Mouse (Mus musculus): Measurements from ENCODE around the gene Spon1. TPM values are rescaled to one million over a fixed set of nuclear protein-coding genes. Genes with fewer than 3 reads are reported as not detected.

The Spon1 gene
- polyA plus RNA-seq, 1 experiment: 1.8 TPM

GRCm38 (mm10) chr7:113811376-113812158 lies 45.8 kb downstream of the Spon1 start:
- H3K27ac ChIP-seq (ENCODE audit: insufficient read depth, low read length): no peak overlapping the region
- H3K9me3 ChIP-seq (replicated peaks; ENCODE audit: control insufficient read depth, insufficient read depth, low read length, poor library complexity, severe bottlenecking): no peaks in the 10 kb centered on the region
- H3K4me3 ChIP-seq (ENCODE audit: low read depth, low read length): no peak overlapping the region
- no peaks in the 10 kb centered on the region; the same call in 1 of the 2 replicates for H3K36me3 ChIP-seq (ENCODE audit: control insufficient read depth, insufficient read depth, low read length, poor library complexity, severe bottlenecking)
- TF ChIP-seq EP300 (IDR thresholded peaks at IDR 0.05; ENCODE audit: insufficient read depth, low read depth, low read length) (no peak), CTCF (IDR thresholded peaks at IDR 0.05; ENCODE audit: low read depth, low read length) (no peak), POLR2A (IDR thresholded peaks at IDR 0.05; ENCODE audit: insufficient read depth, low read length) (no peak)
- H3K9ac ChIP-seq (ENCODE audit: low read depth, poor library complexity, severe bottlenecking): no peak overlapping the region
- H3K4me1 ChIP-seq (ENCODE audit: control insufficient read depth, insufficient read depth, low read length): no peaks in the 10 kb centered on the region
- no peaks in the 10 kb centered on the region for H3K27me3 ChIP-seq (ENCODE audit: control insufficient read depth, insufficient read depth, low read length, poor library complexity, severe bottlenecking)

- Histone ChIP-seq H3K27me3 (ENCODE audit: control insufficient read depth, insufficient read depth, low read length, poor library complexity, severe bottlenecking) (no peaks in the 10 kb centered on the region), H3K36me3 (ENCODE audit: control insufficient read depth, insufficient read depth, low read length, poor library complexity, severe bottlenecking) (no peaks in the 10 kb centered on the region; the same call in 1 of the 2 replicates), H3K9ac (ENCODE audit: low read depth, poor library complexity, severe bottlenecking) (no peak overlapping the region), H3K4me3 (ENCODE audit: low read depth, low read length) (no peak overlapping the region), H3K4me1 (ENCODE audit: control insufficient read depth, insufficient read depth, low read length) (no peaks in the 10 kb centered on the region), H3K27ac (ENCODE audit: insufficient read depth, low read length) (no peak overlapping the region), H3K9me3 (replicated peaks; ENCODE audit: control insufficient read depth, insufficient read depth, low read length, poor library complexity, severe bottlenecking) (no peaks in the 10 kb centered on the region)
- TF ChIP-seq POLR2A (IDR thresholded peaks at IDR 0.05; ENCODE audit: insufficient read depth, low read length): no peak
- TF ChIP-seq EP300 (IDR thresholded peaks at IDR 0.05; ENCODE audit: insufficient read depth, low read depth, low read length): no peak
- no peak for TF ChIP-seq CTCF (IDR thresholded peaks at IDR 0.05; ENCODE audit: low read depth, low read length)
Measured at GRCm38 (mm10) chr7:113814101-113814779, 48.4 kb downstream of the Spon1 start.

DNA sequence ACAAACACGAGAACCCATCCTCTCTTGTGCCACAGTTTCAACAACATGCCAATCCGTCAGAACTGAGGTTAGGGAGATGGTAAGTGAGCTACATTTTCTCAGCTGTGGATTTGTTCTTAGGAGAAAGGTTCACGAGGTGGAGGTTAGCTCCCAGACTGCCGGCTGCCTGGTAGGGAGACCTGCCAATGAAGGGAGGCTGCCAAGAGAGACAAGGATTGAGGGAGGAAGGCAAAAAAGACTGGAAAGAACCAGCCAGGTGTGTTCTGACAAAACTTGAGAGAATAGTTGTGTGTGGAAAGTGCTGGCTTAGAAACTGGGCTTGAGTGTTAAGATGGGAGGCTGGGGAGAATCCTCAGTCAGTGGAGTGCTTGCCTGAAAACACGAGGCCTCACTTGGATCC lies 49.9 kb downstream of the Spon1 start:
- H3K9me3 ChIP-seq (replicated peaks; ENCODE audit: control insufficient read depth, insufficient read depth, low read length, poor library complexity, severe bottlenecking): no peaks in the 10 kb centered on the region
- H3K36me3 ChIP-seq (ENCODE audit: control insufficient read depth, insufficient read depth, low read length, poor library complexity, severe bottlenecking): no peaks in the 10 kb centered on the region
- H3K4me1 ChIP-seq (ENCODE audit: control insufficient read depth, insufficient read depth, low read length): no peaks in the 10 kb centered on the region
- TF ChIP-seq POLR2A (IDR thresholded peaks at IDR 0.05; ENCODE audit: insufficient read depth, low read length): no peak
- no peak for TF ChIP-seq CTCF (IDR thresholded peaks at IDR 0.05; ENCODE audit: low read depth, low read length)
- no peak for TF ChIP-seq EP300 (IDR thresholded peaks at IDR 0.05; ENCODE audit: insufficient read depth, low read depth, low read length)
- no peaks in the 10 kb centered on the region for H3K27me3 ChIP-seq (ENCODE audit: control insufficient read depth, insufficient read depth, low read length, poor library complexity, severe bottlenecking)
- no peak overlapping the region for H3K4me3 ChIP-seq (ENCODE audit: low read depth, low read length)
- no peak overlapping the region for H3K27ac ChIP-seq (ENCODE audit: insufficient read depth, low read length)
- no peak overlapping the region for H3K9ac ChIP-seq (ENCODE audit: low read depth, poor library complexity, severe bottlenecking)

- no peaks in the 10 kb centered on the region for H3K27me3 ChIP-seq (ENCODE audit: control insufficient read depth, insufficient read depth, low read length, poor library complexity, severe bottlenecking)
- no peak for TF ChIP-seq CTCF (IDR thresholded peaks at IDR 0.05; ENCODE audit: low read depth, low read length)
- no peak for TF ChIP-seq POLR2A (IDR thresholded peaks at IDR 0.05; ENCODE audit: insufficient read depth, low read length)
- no peak for TF ChIP-seq EP300 (IDR thresholded peaks at IDR 0.05; ENCODE audit: insufficient read depth, low read depth, low read length)
- H3K9me3 ChIP-seq (replicated peaks; ENCODE audit: control insufficient read depth, insufficient read depth, low read length, poor library complexity, severe bottlenecking): no peaks in the 10 kb centered on the region
- H3K27ac ChIP-seq (ENCODE audit: insufficient read depth, low read length): no peak overlapping the region
- no peaks in the 10 kb centered on the region for H3K4me1 ChIP-seq (ENCODE audit: control insufficient read depth, insufficient read depth, low read length)
- no peak overlapping the region for H3K9ac ChIP-seq (ENCODE audit: low read depth, poor library complexity, severe bottlenecking)
- no peak overlapping the region for H3K4me3 ChIP-seq (ENCODE audit: low read depth, low read length)
- no peaks in the 10 kb centered on the region for H3K36me3 ChIP-seq (ENCODE audit: control insufficient read depth, insufficient read depth, low read length, poor library complexity, severe bottlenecking)
Measured at GRCm38 (mm10) chr7:113816827-113817334, 51.1 kb downstream of the Spon1 start.

GRCm38 (mm10) chr7:113818116-113818515 lies 52.3 kb downstream of the Spon1 start:
- no peaks in the 10 kb centered on the region for H3K36me3 ChIP-seq (ENCODE audit: control insufficient read depth, insufficient read depth, low read length, poor library complexity, severe bottlenecking)
- H3K4me1 ChIP-seq (ENCODE audit: control insufficient read depth, insufficient read depth, low read length): no peaks in the 10 kb centered on the region
- TF ChIP-seq CTCF (IDR thresholded peaks at IDR 0.05; ENCODE audit: low read depth, low read length) (no peak), POLR2A (IDR thresholded peaks at IDR 0.05; ENCODE audit: insufficient read depth, low read length) (no peak), EP300 (IDR thresholded peaks at IDR 0.05; ENCODE audit: insufficient read depth, low read depth, low read length) (no peak)
- no peaks in the 10 kb centered on the region for H3K27me3 ChIP-seq (ENCODE audit: control insufficient read depth, insufficient read depth, low read length, poor library complexity, severe bottlenecking)
- H3K9ac ChIP-seq (ENCODE audit: low read depth, poor library complexity, severe bottlenecking): no peak overlapping the region
- H3K9me3 ChIP-seq (replicated peaks; ENCODE audit: control insufficient read depth, insufficient read depth, low read length, poor library complexity, severe bottlenecking): no peaks in the 10 kb centered on the region
- no peak overlapping the region for H3K4me3 ChIP-seq (ENCODE audit: low read depth, low read length)
- no peak overlapping the region for H3K27ac ChIP-seq (ENCODE audit: insufficient read depth, low read length)

DNA sequence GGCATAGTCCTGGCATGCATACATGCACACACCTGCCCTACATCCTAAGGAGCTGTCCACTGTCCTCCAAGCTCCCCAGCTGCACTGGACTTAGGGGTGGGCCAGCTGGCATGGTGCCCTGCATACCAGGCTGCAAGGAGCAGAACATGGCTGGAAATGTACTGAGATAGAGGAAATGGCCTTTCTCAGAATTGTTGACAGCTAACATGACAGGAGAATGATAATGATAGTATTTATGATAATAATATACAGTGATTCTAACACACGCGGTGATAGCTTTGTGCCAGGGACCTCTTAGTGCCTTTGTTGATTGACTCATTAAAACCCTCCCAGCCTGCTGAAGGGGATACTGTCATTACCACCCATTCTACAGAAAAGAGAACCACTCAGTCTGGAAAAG lies 54.4 kb downstream of the Spon1 start:
- H3K36me3 ChIP-seq (ENCODE audit: control insufficient read depth, insufficient read depth, low read length, poor library complexity, severe bottlenecking): no peaks in the 10 kb centered on the region
- no peaks in the 10 kb centered on the region for H3K9me3 ChIP-seq (replicated peaks; ENCODE audit: control insufficient read depth, insufficient read depth, low read length, poor library complexity, severe bottlenecking)
- TF ChIP-seq POLR2A (IDR thresholded peaks at IDR 0.05; ENCODE audit: insufficient read depth, low read length): no peak
- no peak for TF ChIP-seq CTCF (IDR thresholded peaks at IDR 0.05; ENCODE audit: low read depth, low read length)
- TF ChIP-seq EP300 (IDR thresholded peaks at IDR 0.05; ENCODE audit: insufficient read depth, low read depth, low read length): no peak
- H3K4me1 ChIP-seq (ENCODE audit: control insufficient read depth, insufficient read depth, low read length): no peaks in the 10 kb centered on the region
- no peak overlapping the region for H3K27ac ChIP-seq (ENCODE audit: insufficient read depth, low read length)
- no peak overlapping the region for H3K4me3 ChIP-seq (ENCODE audit: low read depth, low read length)
- no peak overlapping the region for H3K9ac ChIP-seq (ENCODE audit: low read depth, poor library complexity, severe bottlenecking)
- no peaks in the 10 kb centered on the region for H3K27me3 ChIP-seq (ENCODE audit: control insufficient read depth, insufficient read depth, low read length, poor library complexity, severe bottlenecking)

Measured in ES-Bruce4 (cell line).